Mouse (Mus musculus) hindbrain, postnatal 0 days (tissue): Measurements from ENCODE around the gene Iqcf4. TPM values are rescaled to one million over a fixed set of nuclear protein-coding genes. Genes with fewer than 3 reads are reported as not detected.

ENCODE experiments used
- ATAC-seq: fragments of 200-750 bp; cut with Nextera tagmentation; 2 replicates; pipeline ENCODE4 v1.8.0; 2017; ENCODE audit warnings: mild to moderate bottlenecking, moderate TSS enrichment, moderate library complexity
- DNase-seq: peaks from one replicate; pipeline ENCODE4 v3.0.0-alpha.2; 2015; ENCODE audit warnings: low spot score
- H3K27ac ChIP-seq: fragments of 300-500 bp; sonication (generic); 2 replicates; pipeline ENCODE4 v1.5.1; 2014; ENCODE audit warnings: mild to moderate bottlenecking
- H3K27me3 ChIP-seq: fragments of 300-500 bp; sonication (generic); 2 replicates; pipeline ENCODE4 v1.6.1; 2014; ENCODE audit warnings: low read length, mixed read lengths; ENCODE audit not compliant: insufficient read depth
- H3K36me3 ChIP-seq: fragments of 300-500 bp; sonication (generic); 2 replicates; pipeline ENCODE4 v1.6.1; 2014; ENCODE audit warnings: low read length, mixed read lengths; ENCODE audit not compliant: insufficient read depth
- H3K4me1 ChIP-seq: fragments of 300-500 bp; sonication (generic); 2 replicates; pipeline ENCODE4 v1.6.1; 2014; ENCODE audit warnings: antibody characterized with exemption, low read length, mixed read lengths; ENCODE audit not compliant: insufficient read depth
- H3K4me2 ChIP-seq: fragments of 300-500 bp; sonication (generic); 2 replicates; pipeline ENCODE4 v1.6.1; 2014; ENCODE audit warnings: low read depth, mild to moderate bottlenecking, low read length, moderate library complexity, mixed read lengths
- H3K4me3 ChIP-seq: fragments of 300-500 bp; sonication (generic); 2 replicates; pipeline ENCODE4 v1.5.1; 2014; ENCODE audit warnings: low read length
- H3K9ac ChIP-seq: fragments of 300-500 bp; sonication (generic); replicated peaks from 2 replicates; pipeline ENCODE4 v1.6.1; 2014; ENCODE audit warnings: mild to moderate bottlenecking, low read length, moderate library complexity, mixed read lengths
- H3K9me3 ChIP-seq: fragments of 300-500 bp; sonication (generic); 2 replicates; pipeline ENCODE4 v1.6.1; 2016; ENCODE audit warnings: low read length, mixed read lengths
- CTCF ChIP-seq: IDR thresholded peaks from 2 replicates; pipeline ENCODE4 v1.5.1; 2016; ENCODE audit warnings: antibody characterized with exemption, control low read depth, low read depth
- WGBS: fragments of 180-500 bp; shearing (Covaris S2); extraction: QIAGEN DNeasy Blood & Tissue Kit; methylation state at CpG from one replicate; pipeline ENCODE4 v1.1.7; 2014; 5-methylcytosine and 5-hydroxymethylcytosine counted together
- polyA plus RNA-seq: library from polyadenylated mRNA; unstranded; fragments of >200 nt; fragmentation: Nextera tagmentation; extraction: Ambion mirVana; gene quantifications from 2 replicates; pipeline ENCODE4 v1.2.1, GENCODE M21; 2015
- total RNA-seq: library from RNA; depleted of rRNA; stranded (reverse); fragments of >200 nt; gene quantifications from 2 replicates; pipeline ENCODE4 v1.2.3, GENCODE M21; 2014; rRNA removed

Iqcf4 gene
- total and polyA plus RNA-seq, 2 experiments from 2014 or later, result not detected

- Histone ChIP-seq H3K9me3 (no peaks in the 10 kb centered on the region), H3K36me3 (no peaks in the 10 kb centered on the region), H3K4me3 (no peak overlapping the region), H3K9ac (no peak overlapping the region), H3K4me1 (no peaks in the 10 kb centered on the region), H3K4me2 (no peak overlapping the region), H3K27ac (no peak overlapping the region), H3K27me3 (no peaks in the 10 kb centered on the region)
- no peak for TF ChIP-seq CTCF
- WGBS, result 88% methylated on average over 7 of the region's 7 CpGs
- no peak for DNase-seq
- ATAC-seq, result no peak
These were observed 36.5 kb downstream of the Iqcf4 start for GRCm38 (mm10) chr9:106534296-106534695.

- ATAC-seq, result peak; percentile 56; the same call in 1 of the 2 replicates
- H3K9me3 ChIP-seq, result no peaks in the 10 kb centered on the region
- peak; percentile 87 for TF ChIP-seq CTCF
- H3K27me3 ChIP-seq, result no peaks in the 10 kb centered on the region
- no peak overlapping the region for H3K4me3 ChIP-seq
- H3K4me1 ChIP-seq, result no peaks in the 10 kb centered on the region
- H3K9ac ChIP-seq, result no peak overlapping the region
- 32% methylated on average over 3 of the region's 3 CpGs for WGBS
- DNase-seq, result peak; percentile 66
- no peaks in the 10 kb centered on the region for H3K36me3 ChIP-seq
- no peak overlapping the region for H3K4me2 ChIP-seq
- H3K27ac ChIP-seq, result no peak overlapping the region
These were observed 39.0 kb downstream of the Iqcf4 start for GRCm38 (mm10) chr9:106531833-106532232.

DNA sequence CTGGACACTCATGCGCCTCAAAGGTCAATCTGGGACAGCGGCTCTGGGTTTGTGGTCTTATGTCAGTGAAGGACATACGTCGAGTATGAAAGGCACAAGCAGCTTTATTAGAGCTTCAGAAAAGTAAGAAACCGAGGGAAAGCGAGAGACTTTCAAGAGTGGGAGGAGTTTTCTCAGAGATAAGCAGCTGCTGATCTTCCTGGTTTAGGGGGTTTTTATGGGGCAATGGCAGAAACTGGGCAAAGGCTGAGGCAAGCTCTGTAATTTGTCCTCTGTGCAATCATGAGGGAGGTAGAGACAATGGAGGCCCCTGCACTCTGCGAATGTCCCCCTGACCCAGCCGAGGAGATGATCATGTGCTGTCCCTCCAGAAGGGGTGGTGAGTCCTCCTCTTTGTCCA, 50.9 kb downstream of the Iqcf4 start:
- H3K27me3 ChIP-seq, result no peaks in the 10 kb centered on the region
- no peaks in the 10 kb centered on the region for H3K4me1 ChIP-seq
- no peak overlapping the region for H3K9ac ChIP-seq
- WGBS, result 84% methylated on average over 8 of the region's 8 CpGs
- H3K36me3 ChIP-seq, result no peaks in the 10 kb centered on the region
- ATAC-seq (no peak), DNase-seq (no peak)
- no peak overlapping the region for H3K4me3 ChIP-seq
- TF ChIP-seq CTCF, result no peak
- no peaks in the 10 kb centered on the region for H3K9me3 ChIP-seq
- H3K27ac ChIP-seq, result no peak overlapping the region
- no peak overlapping the region for H3K4me2 ChIP-seq

- ATAC-seq, result no peak
- Histone ChIP-seq H3K36me3 (no peaks in the 10 kb centered on the region), H3K27ac (no peak overlapping the region), H3K4me1 (no peaks in the 10 kb centered on the region), H3K4me2 (no peak overlapping the region), H3K4me3 (no peak overlapping the region), H3K9me3 (no peaks in the 10 kb centered on the region), H3K9ac (no peak overlapping the region), H3K27me3 (no peaks in the 10 kb centered on the region)
- 74% methylated on average over 2 of the region's 2 CpGs for WGBS
- TF ChIP-seq CTCF, result no peak
- DNase-seq, result no peak
These were observed 51.4 kb downstream of the Iqcf4 start for GRCm38 (mm10) chr9:106519433-106519832.

Other genes starting within 250 kb of the Iqcf4 start
- gene Dusp7, start 202.4 kb downstream of the Iqcf4 start, total RNA-seq, result 56.0 and 66.4 TPM in 2 replicates
- 12.7 and 13.7 TPM in 2 replicates for gene Dusp7, start 202.4 kb downstream of the Iqcf4 start, polyA plus RNA-seq
- gene Rpl29, start 141.5 kb downstream of the Iqcf4 start, total RNA-seq, result 691 and 792 TPM in 2 replicates
- gene Rpl29, start 141.5 kb downstream of the Iqcf4 start, polyA plus RNA-seq, result 689 and 691 TPM in 2 replicates
- 19.3 and 28.0 TPM in 2 replicates for gene Acy1, start 132.7 kb downstream of the Iqcf4 start, total RNA-seq
- 22.2 and 23.0 TPM in 2 replicates for gene Acy1, start 132.7 kb downstream of the Iqcf4 start, polyA plus RNA-seq
- 20.6 and 26.8 TPM in 2 replicates for gene Abhd14b, start 123.5 kb downstream of the Iqcf4 start, total RNA-seq
- 12.4 and 16.8 TPM in 2 replicates for gene Abhd14b, start 123.5 kb downstream of the Iqcf4 start, polyA plus RNA-seq
- gene Abhd14a, start 123.3 kb downstream of the Iqcf4 start, total RNA-seq, result 59.6 and 62.1 TPM in 2 replicates
- 66.8 and 69.2 TPM in 2 replicates for gene Abhd14a, start 123.3 kb downstream of the Iqcf4 start, polyA plus RNA-seq
- gene Pcbp4, start 117.7 kb downstream of the Iqcf4 start, total RNA-seq, result 623 and 719 TPM in 2 replicates
- gene Pcbp4, start 117.7 kb downstream of the Iqcf4 start, polyA plus RNA-seq, result 214 and 228 TPM in 2 replicates
- gene Gpr62, start 105.1 kb downstream of the Iqcf4 start, total RNA-seq, result 1.9 and 3.1 TPM in 2 replicates
- 3.2 TPM in 2 replicates for gene Gpr62, start 105.1 kb downstream of the Iqcf4 start, polyA plus RNA-seq
- 46.2 and 47.2 TPM in 2 replicates for gene Rrp9, start 95.0 kb downstream of the Iqcf4 start, total RNA-seq
- gene Rrp9, start 95.0 kb downstream of the Iqcf4 start, polyA plus RNA-seq, result 38.3 and 39.0 TPM in 2 replicates
- 1.7 and 2.9 TPM in 2 replicates for gene Parp3, start 94.0 kb downstream of the Iqcf4 start, total RNA-seq
- gene Parp3, start 94.0 kb downstream of the Iqcf4 start, polyA plus RNA-seq, result 1.5 and 2.1 TPM in 2 replicates
- gene Iqcf1, start 71.0 kb downstream of the Iqcf4 start, total RNA-seq, result not detected in 2 replicates
- not detected in 2 replicates for gene Iqcf1, start 71.0 kb downstream of the Iqcf4 start, polyA plus RNA-seq
- not detected in 2 replicates for gene Iqcf5, start 56.4 kb downstream of the Iqcf4 start, total RNA-seq
- 0.35 TPM in 1 of 2 replicates, not detected in the other for gene Iqcf5, start 56.4 kb downstream of the Iqcf4 start, polyA plus RNA-seq
- not detected in 2 replicates for gene Iqcf3, start 9.4 kb downstream of the Iqcf4 start, total RNA-seq
- not detected in 2 replicates for gene Iqcf3, start 9.4 kb downstream of the Iqcf4 start, polyA plus RNA-seq
- not detected in 2 replicates for gene Iqcf6, start 55.6 kb upstream of the Iqcf4 start, total RNA-seq
- not detected in 2 replicates for gene Iqcf6, start 55.6 kb upstream of the Iqcf4 start, polyA plus RNA-seq
- 12.2 and 14.3 TPM in 2 replicates for gene Grm2, start 85.1 kb upstream of the Iqcf4 start, total RNA-seq
- 9.8 and 12.0 TPM in 2 replicates for gene Grm2, start 85.1 kb upstream of the Iqcf4 start, polyA plus RNA-seq
- gene Tex264, start 114.9 kb upstream of the Iqcf4 start, total RNA-seq, result 91.4 and 107 TPM in 2 replicates
- 86.7 and 91.7 TPM in 2 replicates for gene Tex264, start 114.9 kb upstream of the Iqcf4 start, polyA plus RNA-seq
- 20.3 and 32.1 TPM in 2 replicates for gene Rad54l2, start 218.2 kb upstream of the Iqcf4 start, total RNA-seq
- 4.6 and 5.4 TPM in 2 replicates for gene Rad54l2, start 218.2 kb upstream of the Iqcf4 start, polyA plus RNA-seq